Mouse (Mus musculus): Measurements from ENCODE around the gene Ncoa5.

The Ncoa5 gene

DNA sequence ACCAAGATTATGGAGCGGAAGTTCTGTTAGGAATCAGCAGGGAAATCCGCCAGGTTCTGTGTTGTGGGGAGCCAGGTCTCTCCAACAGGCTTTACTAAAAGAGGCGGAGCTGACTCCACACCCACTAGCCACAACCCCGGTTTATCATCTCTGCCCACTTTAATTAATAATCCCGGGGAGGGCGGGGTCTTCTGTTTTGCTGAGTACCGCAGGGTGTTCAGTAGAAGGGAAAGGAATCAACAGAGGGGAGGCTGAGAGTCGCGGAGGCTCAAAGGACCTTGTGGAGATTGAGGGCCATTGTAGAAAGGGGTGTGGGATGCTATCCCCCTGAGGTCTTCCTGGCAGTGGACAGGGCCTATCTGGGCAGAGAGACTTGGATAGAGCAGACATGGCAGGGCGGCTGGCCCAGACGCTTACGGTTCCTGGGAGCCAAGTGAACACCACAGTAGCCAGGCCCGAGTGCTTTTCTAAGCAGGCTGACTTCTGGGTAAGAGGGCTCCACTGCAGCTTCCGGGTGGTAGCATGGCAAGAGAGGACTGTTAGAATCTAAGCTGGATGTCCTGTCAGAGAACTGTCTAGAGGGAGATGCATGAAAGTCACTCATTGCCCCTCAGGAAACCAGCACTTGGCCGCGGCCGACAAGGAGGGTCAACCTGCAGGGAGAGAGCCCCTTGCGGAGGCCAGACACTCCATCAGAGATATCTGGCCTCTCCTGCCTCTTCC is 16.3 kb upstream of the Ncoa5 start:
- no peak for DNase-seq (ENCODE audit: low read depth in 1 of 2, low spot score in 2 of 2)

GRCm38 (mm10) chr2:165049044-165049443 is 14.4 kb upstream of the Ncoa5 start:
- DNase-seq (ENCODE audit: low read depth in 1 of 2, low spot score in 2 of 2), result no peak

DNA sequence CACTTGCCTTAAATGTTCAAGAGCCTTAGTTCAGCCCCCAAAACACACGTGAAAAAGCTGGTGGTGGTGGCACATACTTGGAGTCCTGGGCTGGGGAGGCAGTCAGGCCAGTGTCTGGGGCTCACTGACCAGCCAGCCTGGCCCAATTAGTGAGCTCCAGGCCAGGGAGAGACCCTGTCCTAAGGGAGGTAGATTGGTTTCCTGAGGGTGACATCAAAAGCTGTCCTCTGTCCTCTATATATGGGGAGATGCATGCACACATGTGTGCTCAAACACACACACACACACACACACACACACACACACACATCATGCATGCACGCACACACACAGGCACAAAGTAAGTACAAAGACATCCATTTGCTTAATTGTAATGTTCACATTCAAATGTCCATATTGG is 9.1 kb upstream of the Ncoa5 start:
- DNase-seq (ENCODE audit: low read depth in 1 of 2, low spot score in 2 of 2), result no peak

GRCm38 (mm10) chr2:165043090-165043636 is 8.5 kb upstream of the Ncoa5 start:
- DNase-seq (ENCODE audit: low read depth in 1 of 2, low spot score in 2 of 2), result no peak

DNA sequence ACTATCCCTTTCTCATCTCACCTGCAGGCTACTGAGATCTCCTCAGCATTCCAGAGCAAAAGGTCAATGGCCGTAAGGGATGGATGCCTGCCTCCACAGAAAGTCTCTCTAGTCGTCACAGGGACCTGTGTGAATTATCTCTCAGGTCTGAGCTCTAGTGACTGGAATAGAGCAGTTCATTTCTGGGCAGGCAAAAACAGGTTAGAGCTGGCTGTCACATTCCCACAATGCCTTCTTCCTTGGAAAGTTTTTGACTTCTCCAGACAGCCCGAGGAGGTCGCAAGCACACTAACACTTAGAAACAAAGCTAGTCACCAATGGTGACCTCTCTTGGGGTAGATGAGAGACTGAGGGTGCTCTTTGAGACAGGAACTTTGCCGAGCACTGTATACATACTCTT is 7.5 kb upstream of the Ncoa5 start:
- DNase-seq (ENCODE audit: low read depth in 1 of 2, low spot score in 2 of 2), result no peak

DNA sequence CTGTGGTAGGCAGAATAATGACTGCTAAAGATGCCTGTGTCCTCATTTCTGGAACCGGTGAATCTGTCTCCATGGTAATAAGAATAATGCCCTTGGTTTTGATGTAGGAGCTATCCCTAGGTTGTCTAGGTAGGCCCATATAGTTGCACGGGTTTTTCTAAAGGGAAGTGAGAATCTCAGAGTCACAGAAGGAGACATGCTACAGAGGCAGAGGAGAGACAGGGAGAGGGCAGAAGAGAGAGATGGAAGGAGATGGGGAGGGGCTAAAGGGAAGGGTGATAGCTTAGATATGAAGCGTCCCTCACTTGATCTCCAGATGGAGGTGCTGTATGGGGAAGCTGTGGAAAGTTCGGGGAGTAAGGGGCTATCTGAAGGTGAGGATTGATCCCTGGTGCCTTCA is 2.7 kb upstream of the Ncoa5 start:
- no peak for DNase-seq (ENCODE audit: low read depth in 1 of 2, low spot score in 2 of 2)

- no peak for DNase-seq (ENCODE audit: low read depth in 1 of 2, low spot score in 2 of 2)
Measured at GRCm38 (mm10) chr2:165035058-165035431, 378 bp upstream of the Ncoa5 start.

DNA sequence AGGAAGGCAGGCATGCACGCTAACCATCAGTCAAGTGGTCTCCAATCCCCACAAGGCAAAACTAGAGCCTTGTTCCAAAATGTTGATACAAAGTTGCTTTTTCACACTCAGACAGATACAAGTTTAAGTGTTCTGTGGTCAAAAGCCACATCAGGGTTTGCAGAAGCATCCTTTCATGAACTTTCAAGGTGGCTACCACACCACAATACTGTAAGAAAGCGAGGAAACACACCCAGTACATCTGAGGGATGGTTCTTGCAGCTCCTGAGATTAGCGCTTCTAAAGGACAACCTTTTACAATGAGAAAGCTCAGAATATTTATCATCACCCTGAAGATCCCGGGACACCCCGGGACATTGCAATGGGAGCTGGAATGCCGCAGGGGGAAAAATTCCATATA is 1.4 kb downstream of the Ncoa5 start:
- DNase-seq (ENCODE audit: low read depth in 1 of 2, low spot score in 2 of 2), result no peak

- DNase-seq (ENCODE audit: low read depth in 1 of 2, low spot score in 2 of 2), result no peak
Measured at GRCm38 (mm10) chr2:165032533-165032932, 2.1 kb downstream of the Ncoa5 start.

DNA sequence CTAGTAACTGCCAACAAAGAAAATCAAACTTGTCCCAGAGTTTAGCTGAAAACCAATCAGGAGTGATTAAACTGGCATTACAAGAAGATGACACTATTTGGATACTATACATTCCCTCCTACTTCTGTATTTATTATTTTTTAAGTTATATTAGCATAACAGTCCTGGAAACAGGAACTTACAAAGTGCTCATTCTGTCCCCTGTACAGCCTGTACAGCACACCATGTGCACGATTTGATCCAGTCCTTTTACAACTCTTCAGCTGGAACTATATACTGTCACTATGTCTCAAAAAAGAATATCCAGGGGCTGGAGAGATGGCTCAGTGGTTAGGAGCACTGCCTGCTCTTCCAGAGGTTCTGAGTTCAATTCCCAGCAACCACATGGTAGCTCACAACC is 7.5 kb downstream of the Ncoa5 start:
- DNase-seq (ENCODE audit: low read depth in 1 of 2, low spot score in 2 of 2), result no peak

DNA sequence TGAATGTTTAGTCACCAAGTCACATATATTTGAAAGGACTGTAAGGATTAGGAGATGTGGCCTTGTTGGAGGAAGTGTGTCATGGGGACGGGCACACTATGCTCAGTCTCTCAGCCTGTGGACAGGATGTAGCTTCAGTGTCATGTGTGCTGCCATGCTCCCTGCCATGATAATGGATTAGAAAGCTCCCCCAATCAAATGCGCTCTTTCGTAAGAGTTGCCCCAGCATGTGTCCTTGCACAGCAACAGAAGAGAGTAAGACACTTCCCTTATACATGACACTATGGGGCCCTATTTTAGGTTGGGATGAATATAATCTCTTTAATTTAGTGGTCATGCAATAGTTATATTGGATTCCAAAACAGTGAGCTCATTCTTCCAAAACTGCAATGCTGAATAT is 14.2 kb downstream of the Ncoa5 start:
- DNase-seq (ENCODE audit: low read depth in 1 of 2, low spot score in 2 of 2), result no peak

GRCm38 (mm10) chr2:165014935-165015334 is 19.7 kb downstream of the Ncoa5 start:
- DNase-seq (ENCODE audit: low read depth in 1 of 2, low spot score in 2 of 2), result no peak

DNA sequence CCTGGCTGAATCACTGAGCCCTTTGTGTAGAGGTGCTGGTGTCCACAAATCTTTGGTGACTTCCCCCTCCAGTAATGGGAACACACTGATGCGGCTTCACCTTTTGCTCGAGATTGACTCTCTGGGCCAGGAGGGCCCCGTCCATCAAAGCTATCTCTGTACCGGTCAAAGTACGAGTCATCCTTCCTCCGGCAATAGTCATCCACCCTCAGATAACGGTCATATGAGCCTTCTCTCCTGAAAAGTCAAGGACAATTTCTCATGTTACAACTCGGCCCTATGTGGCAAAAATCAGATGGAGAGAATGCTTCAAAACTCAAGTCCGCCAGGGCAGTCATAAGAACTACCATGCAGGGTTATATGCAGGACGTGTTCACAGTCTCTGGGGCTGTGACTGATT is 24.3 kb downstream of the Ncoa5 start:
- no peak for DNase-seq (ENCODE audit: low read depth in 1 of 2, low spot score in 2 of 2)

DNA sequence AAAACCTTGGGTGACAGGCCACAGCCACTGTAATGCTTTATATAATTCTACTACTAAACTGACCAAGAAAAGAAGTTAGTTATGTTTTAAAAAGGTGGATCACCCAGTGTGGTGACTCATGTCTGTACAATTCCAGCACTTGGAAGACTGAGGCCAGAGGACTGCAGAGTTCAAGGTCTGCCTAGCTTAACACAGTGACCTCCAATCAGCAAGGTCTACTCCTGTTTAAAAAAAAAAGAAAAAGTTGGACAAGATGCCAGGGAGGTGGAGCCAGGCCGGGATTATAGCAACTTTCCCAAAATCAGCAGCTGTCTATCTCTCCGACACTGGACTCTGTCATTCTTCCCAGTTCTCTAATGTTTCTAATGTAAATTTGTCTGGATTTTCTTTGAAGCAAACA is 25.1 kb downstream of the Ncoa5 start:
- no peak for DNase-seq (ENCODE audit: low read depth in 1 of 2, low spot score in 2 of 2)

GRCm38 (mm10) chr2:165009161-165009560 is 25.5 kb downstream of the Ncoa5 start:
- no peak for DNase-seq (ENCODE audit: low read depth in 1 of 2, low spot score in 2 of 2)

GRCm38 (mm10) chr2:165007986-165008385 is 26.7 kb downstream of the Ncoa5 start:
- no peak for DNase-seq (ENCODE audit: low read depth in 1 of 2, low spot score in 2 of 2)

DNA sequence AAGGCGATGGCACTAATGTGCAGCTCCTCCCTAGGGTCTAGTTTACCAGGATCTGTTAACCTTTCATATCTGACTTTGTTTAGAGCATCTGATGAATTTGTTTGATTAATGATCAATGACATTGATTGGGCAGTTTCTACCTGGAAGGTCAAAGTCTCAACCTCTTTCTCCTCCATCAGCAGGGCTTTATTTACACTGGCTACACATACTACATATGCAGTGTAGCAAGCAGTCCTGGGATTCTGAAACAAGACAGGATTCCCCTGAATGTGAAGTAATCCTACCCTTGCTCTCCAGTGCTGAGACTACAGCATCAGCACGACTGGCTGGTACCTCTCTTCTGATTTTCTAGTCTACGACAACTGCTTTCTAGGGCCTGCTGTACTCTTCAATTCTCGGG is 27.9 kb downstream of the Ncoa5 start:
- no peak for DNase-seq (ENCODE audit: low read depth in 1 of 2, low spot score in 2 of 2)

- DNase-seq (ENCODE audit: low read depth in 1 of 2, low spot score in 2 of 2), result no peak
Measured at GRCm38 (mm10) chr2:165004237-165004636, 30.4 kb downstream of the Ncoa5 start.

GRCm38 (mm10) chr2:165003108-165003507 is 31.6 kb downstream of the Ncoa5 start:
- DNase-seq (ENCODE audit: low read depth in 1 of 2, low spot score in 2 of 2), result no peak

DNA sequence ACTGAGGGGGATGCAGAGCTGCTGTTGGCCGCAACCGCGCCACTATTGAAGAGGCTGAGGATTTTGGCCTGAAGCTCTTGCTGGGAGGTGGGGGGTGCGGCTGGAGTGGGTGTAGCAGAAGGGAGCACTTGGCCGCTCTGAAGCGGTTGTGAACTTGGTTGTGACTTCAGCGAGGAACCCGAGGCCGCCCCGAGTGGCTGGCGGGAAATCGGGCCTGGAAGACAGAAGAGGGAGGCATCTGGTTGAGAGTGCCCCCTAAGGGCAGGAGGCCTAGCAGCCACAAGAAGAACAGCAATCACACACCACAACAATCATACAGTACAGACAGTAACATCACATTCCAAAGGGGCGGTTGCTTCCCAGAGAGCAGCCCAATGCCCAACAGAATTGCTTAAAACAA is 32.7 kb downstream of the Ncoa5 start:
- DNase-seq (ENCODE audit: low read depth in 1 of 2, low spot score in 2 of 2), result no peak

DNA sequence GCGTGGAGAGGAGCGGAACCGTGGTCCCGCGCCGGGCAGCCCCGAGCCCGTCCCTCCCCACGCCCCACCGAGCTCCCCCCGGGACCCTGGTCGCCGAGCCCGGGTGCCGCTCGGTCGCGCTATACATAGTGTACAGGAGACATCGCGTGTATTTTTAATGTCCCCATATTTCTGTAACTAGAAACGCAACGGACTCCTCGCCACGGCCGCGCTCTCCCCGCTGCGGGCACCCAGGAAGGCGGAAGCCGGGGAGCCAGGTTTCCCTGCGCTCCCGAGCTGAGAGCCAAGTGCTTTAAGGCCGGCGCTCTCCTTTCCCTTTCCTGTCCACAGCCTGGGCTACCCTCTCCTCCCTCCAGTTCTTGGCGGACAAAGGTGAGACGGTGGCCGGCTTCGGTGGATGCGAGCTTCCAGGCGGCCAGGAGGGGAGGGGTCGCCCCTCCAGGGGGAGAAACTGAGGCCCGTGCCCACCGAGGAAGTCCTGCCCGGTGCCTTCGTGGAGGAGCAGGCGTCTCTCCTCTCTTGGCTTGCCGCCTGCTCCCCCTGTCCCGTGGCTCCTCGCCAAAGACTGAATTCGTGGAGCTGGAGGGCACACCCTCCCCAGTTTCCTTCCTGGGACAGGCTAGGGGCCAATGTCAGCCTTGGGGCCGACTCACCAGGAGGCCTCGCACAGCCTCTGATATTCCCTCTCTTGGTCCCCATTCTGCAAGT is 36.8 kb downstream of the Ncoa5 start:
- no peak for DNase-seq (ENCODE audit: low read depth in 1 of 2, low spot score in 2 of 2)

- DNase-seq (ENCODE audit: low read depth in 1 of 2, low spot score in 2 of 2), result no peak
Measured at GRCm38 (mm10) chr2:164996848-164997720, 37.6 kb downstream of the Ncoa5 start.

All from monocyte, adult 2 months (primary cell).